Mouse (Mus musculus) lung, embryonic 15.5 days (tissue): Measurements from ENCODE around the gene Gm20696. TPM values are rescaled to one million over a fixed set of nuclear protein-coding genes. Genes with fewer than 3 reads are reported as not detected.

ENCODE experiments used
- ATAC-seq: fragments of 200-750 bp; cut with Nextera tagmentation; 2 replicates; pipeline ENCODE4 v1.8.0; 2017; ENCODE audit warnings: moderate number of reproducible peaks, borderline replicate concordance; ENCODE audit not compliant: low FRiP score, low TSS enrichment; ENCODE audit errors: extremely low read depth
- H3K27ac ChIP-seq: fragments of 300-500 bp; sonication (generic); 2 replicates; pipeline ENCODE4 v1.5.1; 2015; ENCODE audit warnings: moderate library complexity, mild to moderate bottlenecking, inconsistent platforms
- H3K27me3 ChIP-seq: fragments of 300-500 bp; sonication (generic); 2 replicates; pipeline ENCODE4 v1.6.1; 2015; ENCODE audit warnings: inconsistent platforms
- H3K36me3 ChIP-seq: fragments of 300-500 bp; sonication (generic); 2 replicates; pipeline ENCODE4 v1.6.1; 2015; ENCODE audit warnings: inconsistent platforms
- H3K4me1 ChIP-seq: fragments of 300-500 bp; sonication (generic); 2 replicates; pipeline ENCODE4 v1.6.1; 2015; ENCODE audit warnings: inconsistent platforms
- H3K4me2 ChIP-seq: fragments of 300-500 bp; sonication (generic); 2 replicates; pipeline ENCODE4 v1.6.1; 2015; ENCODE audit warnings: inconsistent platforms, mild to moderate bottlenecking, moderate library complexity
- H3K4me3 ChIP-seq: fragments of 300-500 bp; sonication (generic); 2 replicates; pipeline ENCODE4 v1.5.1; 2015; ENCODE audit warnings: mild to moderate bottlenecking, inconsistent platforms
- H3K9ac ChIP-seq: fragments of 300-500 bp; sonication (generic); 2 replicates; pipeline ENCODE4 v1.6.1; 2015; ENCODE audit warnings: inconsistent platforms
- H3K9me3 ChIP-seq: fragments of 300-500 bp; sonication (generic); 2 replicates; pipeline ENCODE4 v1.6.1; 2016; ENCODE audit warnings: inconsistent platforms
- WGBS: fragments of 180-500 bp; shearing (Covaris S2); methylation state at CpG from one replicate; pipeline ENCODE4 v1.1.7; 2015; 5-methylcytosine and 5-hydroxymethylcytosine counted together
- polyA plus RNA-seq: library from polyadenylated mRNA; unstranded; fragments of >200 nt; fragmentation: Nextera tagmentation; extraction: Ambion mirVana; gene quantifications from 2 replicates; pipeline ENCODE4 v1.2.1, GENCODE M21; 2015

Gene Gm20696
- polyA plus RNA-seq, 1 experiment from 2014 or later = 3.8 TPM

- H3K27me3 ChIP-seq = no peaks in the 10 kb centered on the region
- no peaks in the 10 kb centered on the region for H3K9me3 ChIP-seq
- peaks cover 29% of the 10 kb centered on the region for H3K4me1 ChIP-seq
- H3K9ac ChIP-seq = no peak overlapping the region
- 89% methylated on average over 7 of the region's 7 CpGs for WGBS
- no peak for ATAC-seq
- H3K4me2 ChIP-seq = no peak overlapping the region
- no peak overlapping the region for H3K27ac ChIP-seq
- no peaks in the 10 kb centered on the region for H3K36me3 ChIP-seq
- H3K4me3 ChIP-seq = no peak overlapping the region
Measured at GRCm38 (mm10) chr6:99602434-99602833, 64.2 kb downstream of the Gm20696 start.

- peaks cover 29% of the 10 kb centered on the region for H3K4me1 ChIP-seq
- no peak for ATAC-seq
- H3K27ac ChIP-seq = no peak overlapping the region
- H3K27me3 ChIP-seq = no peaks in the 10 kb centered on the region
- H3K4me3 ChIP-seq = no peak overlapping the region
- no peaks in the 10 kb centered on the region for H3K9me3 ChIP-seq
- no peak overlapping the region for H3K4me2 ChIP-seq
- H3K36me3 ChIP-seq = no peaks in the 10 kb centered on the region
- WGBS = 52% methylated on average over 8 of the region's 8 CpGs
- H3K9ac ChIP-seq = no peak overlapping the region
Measured at GRCm38 (mm10) chr6:99600886-99601285, 65.7 kb downstream of the Gm20696 start.

- WGBS = 17% methylated on average over 10 of the region's 10 CpGs
Measured at GRCm38 (mm10) chr6:99600168-99600793, 66.3 kb downstream of the Gm20696 start.

GRCm38 (mm10) chr6:99599651-99600050 is 66.9 kb downstream of the Gm20696 start:
- Histone ChIP-seq H3K4me3 (no peak overlapping the region), H3K27ac (no peak overlapping the region), H3K36me3 (no peaks in the 10 kb centered on the region), H3K9ac (no peak overlapping the region), H3K4me1 (peaks cover 27% of the 10 kb centered on the region), H3K4me2 (peak overlapping the region; percentile 29; the same call in 1 of the 2 replicates), H3K27me3 (no peaks in the 10 kb centered on the region), H3K9me3 (no peaks in the 10 kb centered on the region)
- ATAC-seq = no peak
- WGBS = 34% methylated on average over 8 of the region's 8 CpGs

More at GRCm38 (mm10) chr6:99600168-99600793, 66.3 kb downstream of the Gm20696 start:
- H3K27me3 ChIP-seq = no peaks in the 10 kb centered on the region
- no peak overlapping the region for H3K9ac ChIP-seq
- no peak overlapping the region for H3K27ac ChIP-seq
- H3K4me1 ChIP-seq = peaks cover 29% of the 10 kb centered on the region
- peak overlapping the region; percentile 29; the same call in 1 of the 2 replicates for H3K4me2 ChIP-seq
- no peak overlapping the region for H3K4me3 ChIP-seq
- H3K36me3 ChIP-seq = no peaks in the 10 kb centered on the region
- ATAC-seq = no peak
- no peaks in the 10 kb centered on the region for H3K9me3 ChIP-seq

- H3K27me3 ChIP-seq = no peaks in the 10 kb centered on the region
- ATAC-seq = no peak
- no peak overlapping the region for H3K27ac ChIP-seq
Measured at GRCm38 (mm10) chr6:99599229-99599628, 67.4 kb downstream of the Gm20696 start.

GRCm38 (mm10) chr6:99577040-99577439 is 89.6 kb downstream of the Gm20696 start:
- no peak for ATAC-seq
- 0 out of 2 replicates have a peak, but pooled peaks cover 4% of the 10 kb centered on the region for H3K4me1 ChIP-seq
- 43% methylated on average over 6 of the region's 6 CpGs for WGBS

More at GRCm38 (mm10) chr6:99599229-99599628, 67.4 kb downstream of the Gm20696 start:
- Histone ChIP-seq H3K36me3 (no peaks in the 10 kb centered on the region), H3K4me2 (no peak overlapping the region), H3K9ac (no peak overlapping the region), H3K4me1 (peaks cover 23% of the 10 kb centered on the region), H3K4me3 (no peak overlapping the region), H3K9me3 (no peaks in the 10 kb centered on the region)
- WGBS = 64% methylated on average over 5 of the region's 5 CpGs

GRCm38 (mm10) chr6:99575633-99576032 is 91.0 kb downstream of the Gm20696 start:
- H3K4me3 ChIP-seq = no peak overlapping the region
- no peaks in the 10 kb centered on the region for H3K27me3 ChIP-seq
- H3K4me1 ChIP-seq = 0 out of 2 replicates have a peak, but pooled peaks cover 4% of the 10 kb centered on the region
- no peak for ATAC-seq
- no peaks in the 10 kb centered on the region for H3K36me3 ChIP-seq
- 49% methylated on average over 6 of the region's 6 CpGs for WGBS
- H3K9me3 ChIP-seq = no peaks in the 10 kb centered on the region
- H3K9ac ChIP-seq = no peak overlapping the region
- H3K4me2 ChIP-seq = no peak overlapping the region
- H3K27ac ChIP-seq = no peak overlapping the region

More at GRCm38 (mm10) chr6:99577040-99577439, 89.6 kb downstream of the Gm20696 start:
- Histone ChIP-seq H3K4me2 (no peak overlapping the region), H3K4me3 (no peak overlapping the region), H3K27ac (no peak overlapping the region), H3K9me3 (no peaks in the 10 kb centered on the region), H3K27me3 (no peaks in the 10 kb centered on the region), H3K36me3 (no peaks in the 10 kb centered on the region), H3K9ac (no peak overlapping the region)

GRCm38 (mm10) chr6:99573343-99573742 is 93.3 kb downstream of the Gm20696 start:
- Histone ChIP-seq H3K4me1 (0 out of 2 replicates have a peak, but pooled peaks cover 4% of the 10 kb centered on the region), H3K36me3 (no peaks in the 10 kb centered on the region), H3K27me3 (no peaks in the 10 kb centered on the region), H3K4me2 (no peak overlapping the region), H3K9ac (no peak overlapping the region), H3K27ac (no peak overlapping the region), H3K4me3 (no peak overlapping the region), H3K9me3 (no peaks in the 10 kb centered on the region)
- 90% methylated on average over 2 of the region's 2 CpGs for WGBS
- ATAC-seq = no peak

- Histone ChIP-seq H3K4me2 (no peak overlapping the region), H3K4me3 (no peak overlapping the region), H3K4me1 (0 out of 2 replicates have a peak, but pooled peaks cover 4% of the 10 kb centered on the region), H3K9me3 (no peaks in the 10 kb centered on the region), H3K9ac (no peak overlapping the region), H3K27me3 (no peaks in the 10 kb centered on the region), H3K36me3 (no peaks in the 10 kb centered on the region), H3K27ac (no peak overlapping the region)
- ATAC-seq = no peak
- 76% methylated on average over 5 of the region's 5 CpGs for WGBS
Measured at GRCm38 (mm10) chr6:99572071-99572470, 94.5 kb downstream of the Gm20696 start.

- H3K9me3 ChIP-seq = no peaks in the 10 kb centered on the region
- H3K9ac ChIP-seq = no peak overlapping the region
- H3K27me3 ChIP-seq = no peaks in the 10 kb centered on the region
- no peak for ATAC-seq
- H3K36me3 ChIP-seq = no peaks in the 10 kb centered on the region
- H3K4me1 ChIP-seq = no peaks in the 10 kb centered on the region
- H3K27ac ChIP-seq = no peak overlapping the region
- 36% methylated on average over 8 of the region's 8 CpGs for WGBS
- no peak overlapping the region for H3K4me2 ChIP-seq
- H3K4me3 ChIP-seq = no peak overlapping the region
Measured at GRCm38 (mm10) chr6:99566921-99567320, 99.7 kb downstream of the Gm20696 start.

- no peaks in the 10 kb centered on the region for H3K9me3 ChIP-seq
- H3K4me2 ChIP-seq = no peak overlapping the region
- ATAC-seq = no peak
- no peaks in the 10 kb centered on the region for H3K36me3 ChIP-seq
- no peak overlapping the region for H3K4me3 ChIP-seq
- no peak overlapping the region for H3K27ac ChIP-seq
- no peak overlapping the region for H3K9ac ChIP-seq
- H3K4me1 ChIP-seq = no peaks in the 10 kb centered on the region
- H3K27me3 ChIP-seq = no peaks in the 10 kb centered on the region
- 70% methylated on average over 3 of the region's 3 CpGs for WGBS
Measured at GRCm38 (mm10) chr6:99564766-99565165, 101.8 kb downstream of the Gm20696 start.

GRCm38 (mm10) chr6:99556950-99557349 is 109.6 kb downstream of the Gm20696 start:
- Histone ChIP-seq H3K27me3 (no peaks in the 10 kb centered on the region), H3K4me2 (no peak overlapping the region), H3K9me3 (no peaks in the 10 kb centered on the region), H3K27ac (no peak overlapping the region), H3K4me3 (no peak overlapping the region), H3K36me3 (no peaks in the 10 kb centered on the region), H3K4me1 (no peaks in the 10 kb centered on the region), H3K9ac (no peak overlapping the region)
- ATAC-seq = no peak
- WGBS = 62% methylated on average over 5 of the region's 5 CpGs
